Mouse (Mus musculus): Measurements from ENCODE around the gene Exoc2.

The Exoc2 gene

GRCm38 (mm10) chr13:30824903-30825302, 149.0 kb downstream of the Exoc2 start:
- no peak for DNase-seq (ENCODE audit: low spot score in 2 of 2)

GRCm38 (mm10) chr13:30820555-30820954, 153.3 kb downstream of the Exoc2 start:
- no peak for DNase-seq (ENCODE audit: low spot score in 2 of 2)

GRCm38 (mm10) chr13:30819891-30820290, 154.0 kb downstream of the Exoc2 start:
- no peak for DNase-seq (ENCODE audit: low spot score in 2 of 2)

GRCm38 (mm10) chr13:30817436-30817835, 156.5 kb downstream of the Exoc2 start:
- DNase-seq (ENCODE audit: low spot score in 2 of 2) = no peak

- DNase-seq (ENCODE audit: low spot score in 2 of 2) = peak in 1 of 2 experiments; percentile 45
These were observed 159.6 kb downstream of the Exoc2 start for GRCm38 (mm10) chr13:30814256-30814655.

GRCm38 (mm10) chr13:30813464-30813863, 160.4 kb downstream of the Exoc2 start:
- no peak for DNase-seq (ENCODE audit: low spot score in 2 of 2)

- DNase-seq (ENCODE audit: low spot score in 2 of 2) = peak in 1 of 2 experiments; percentile 52
These were observed 164.7 kb downstream of the Exoc2 start for GRCm38 (mm10) chr13:30809240-30809639.

GRCm38 (mm10) chr13:30802336-30802955, 171.4 kb downstream of the Exoc2 start:
- DNase-seq (ENCODE audit: low spot score in 2 of 2) = no peak

- no peak for DNase-seq (ENCODE audit: low spot score in 2 of 2)
These were observed 172.0 kb downstream of the Exoc2 start for GRCm38 (mm10) chr13:30801886-30802285.

- no peak for DNase-seq (ENCODE audit: low spot score in 2 of 2)
These were observed 177.9 kb downstream of the Exoc2 start for GRCm38 (mm10) chr13:30795960-30796359.

- DNase-seq (ENCODE audit: low spot score in 2 of 2) = no peak
These were observed 180.3 kb downstream of the Exoc2 start for GRCm38 (mm10) chr13:30793616-30794015.

- no peak for DNase-seq (ENCODE audit: low spot score in 2 of 2)
These were observed 180.7 kb downstream of the Exoc2 start for GRCm38 (mm10) chr13:30793196-30793595.

- no peak for DNase-seq (ENCODE audit: low spot score in 2 of 2)
These were observed 181.2 kb downstream of the Exoc2 start for GRCm38 (mm10) chr13:30792741-30793140.

- no peak for DNase-seq (ENCODE audit: low spot score in 2 of 2)
These were observed 181.6 kb downstream of the Exoc2 start for GRCm38 (mm10) chr13:30792308-30792707.

- DNase-seq (ENCODE audit: low spot score in 2 of 2) = no peak
These were observed 183.9 kb downstream of the Exoc2 start for GRCm38 (mm10) chr13:30790016-30790415.

- no peak for DNase-seq (ENCODE audit: low spot score in 2 of 2)
These were observed 185.5 kb downstream of the Exoc2 start for GRCm38 (mm10) chr13:30788421-30788820.

- DNase-seq (ENCODE audit: low spot score in 2 of 2) = no peak
These were observed 185.9 kb downstream of the Exoc2 start for GRCm38 (mm10) chr13:30787960-30788359.

- DNase-seq (ENCODE audit: low spot score in 2 of 2) = no peak
These were observed 186.3 kb downstream of the Exoc2 start for GRCm38 (mm10) chr13:30787556-30787955.

GRCm38 (mm10) chr13:30787036-30787320, 186.9 kb downstream of the Exoc2 start:
- no peak for DNase-seq (ENCODE audit: low spot score in 2 of 2)

- no peak for DNase-seq (ENCODE audit: low spot score in 2 of 2)
These were observed 187.5 kb downstream of the Exoc2 start for GRCm38 (mm10) chr13:30786235-30787035.

GRCm38 (mm10) chr13:30785423-30786040, 188.4 kb downstream of the Exoc2 start:
- DNase-seq (ENCODE audit: low spot score in 2 of 2) = no peak

- DNase-seq (ENCODE audit: low spot score in 2 of 2) = no peak
These were observed 191.5 kb downstream of the Exoc2 start for GRCm38 (mm10) chr13:30782419-30782818.

GRCm38 (mm10) chr13:30781905-30782304, 192.0 kb downstream of the Exoc2 start:
- no peak for DNase-seq (ENCODE audit: low spot score in 2 of 2)
